Mouse (Mus musculus) forebrain, embryonic 15.5 days (tissue): Measurements from ENCODE around the gene Speg. TPM values are rescaled to one million over a fixed set of nuclear protein-coding genes. Genes with fewer than 3 reads are reported as not detected.

Source experiments
- ATAC-seq: fragments of 200-750 bp; cut with Nextera tagmentation; replicated peaks from 2 replicates; pipeline ENCODE4 v1.8.0; 2017; ENCODE audit warnings: mild to moderate bottlenecking, moderate TSS enrichment, moderate library complexity
- H3K27ac ChIP-seq: fragments of 300-500 bp; sonication (generic); replicated peaks from 2 replicates; pipeline ENCODE4 v1.5.1; 2015; ENCODE audit warnings: mild to moderate bottlenecking, inconsistent platforms
- H3K27me3 ChIP-seq: fragments of 300-500 bp; sonication (generic); 2 replicates; pipeline ENCODE4 v1.6.1; 2015; ENCODE audit warnings: inconsistent platforms
- H3K36me3 ChIP-seq: fragments of 300-500 bp; sonication (generic); 2 replicates; pipeline ENCODE4 v1.6.1; 2015; ENCODE audit warnings: mild to moderate bottlenecking, inconsistent platforms
- H3K4me1 ChIP-seq: fragments of 300-500 bp; sonication (generic); 2 replicates; pipeline ENCODE4 v1.6.1; 2015; ENCODE audit warnings: inconsistent platforms
- H3K4me2 ChIP-seq: fragments of 300-500 bp; sonication (generic); replicated peaks from 2 replicates; pipeline ENCODE4 v1.6.1; 2015; ENCODE audit warnings: mild to moderate bottlenecking, inconsistent platforms
- H3K4me3 ChIP-seq: fragments of 300-500 bp; sonication (generic); 2 replicates; pipeline ENCODE4 v1.5.1; 2015; ENCODE audit warnings: mild to moderate bottlenecking, inconsistent platforms
- H3K9ac ChIP-seq: fragments of 300-500 bp; sonication (generic); replicated peaks from 2 replicates; pipeline ENCODE4 v1.6.1; 2015; ENCODE audit warnings: mild to moderate bottlenecking, inconsistent platforms
- H3K9me3 ChIP-seq: fragments of 300-500 bp; sonication (generic); 2 replicates; pipeline ENCODE4 v1.6.1; 2016; ENCODE audit warnings: inconsistent platforms
- WGBS: fragments of 180-500 bp; shearing (Covaris S2); methylation state at CpG from one replicate; pipeline ENCODE4 v1.1.7; 2015; ENCODE audit warnings: mixed read lengths; 5-methylcytosine and 5-hydroxymethylcytosine counted together
- polyA plus RNA-seq: library from polyadenylated mRNA; unstranded; fragments of >200 nt; fragmentation: Nextera tagmentation; extraction: Ambion mirVana; gene quantifications from 2 replicates; pipeline ENCODE4 v1.2.1, GENCODE M21; 2015

Gene Speg
- polyA plus RNA-seq, 1 experiment from 2014 or later, result 11.4 TPM

GRCm38 (mm10) chr1:75438782-75439181 is 63.7 kb downstream of the Speg start:
- Histone ChIP-seq H3K9me3 (no peaks in the 10 kb centered on the region), H3K4me3 (no peak overlapping the region), H3K36me3 (no peaks in the 10 kb centered on the region), H3K9ac (no peak overlapping the region), H3K27ac (no peak overlapping the region), H3K4me2 (no peak overlapping the region), H3K4me1 (peaks cover 27% of the 10 kb centered on the region), H3K27me3 (no peaks in the 10 kb centered on the region)
- 78% methylated on average over 8 of the region's 9 CpGs for whole genome bisulfite sequencing
- ATAC-seq, result no peak

- H3K36me3 ChIP-seq, result no peaks in the 10 kb centered on the region
- H3K4me3 ChIP-seq, result no peak overlapping the region
- ATAC-seq, result no peak
- no peak overlapping the region for H3K27ac ChIP-seq
- WGBS, result 84% methylated on average over 7 of the region's 7 CpGs
- no peaks in the 10 kb centered on the region for H3K27me3 ChIP-seq
- no peak overlapping the region for H3K4me2 ChIP-seq
- no peaks in the 10 kb centered on the region for H3K9me3 ChIP-seq
- peaks cover 43% of the 10 kb centered on the region for H3K4me1 ChIP-seq
- no peak overlapping the region for H3K9ac ChIP-seq
Observed at GRCm38 (mm10) chr1:75440661-75441060, 65.6 kb downstream of the Speg start.

GRCm38 (mm10) chr1:75441471-75441996 is 66.4 kb downstream of the Speg start:
- Histone ChIP-seq H3K27me3 (0 out of 2 replicates have a peak, but pooled peaks cover under 1% of the 10 kb centered on the region), H3K9ac (no peak overlapping the region), H3K27ac (no peak overlapping the region), H3K4me3 (no peak overlapping the region), H3K4me1 (peaks cover 47% of the 10 kb centered on the region), H3K36me3 (no peaks in the 10 kb centered on the region), H3K4me2 (no peak overlapping the region), H3K9me3 (no peaks in the 10 kb centered on the region)
- ATAC-seq, result no peak
- WGBS, result 86% methylated on average over 15 of the region's 15 CpGs

GRCm38 (mm10) chr1:75442171-75442570 is 67.1 kb downstream of the Speg start:
- no peak for ATAC-seq
- no peaks in the 10 kb centered on the region for H3K9me3 ChIP-seq
- H3K4me3 ChIP-seq, result no peak overlapping the region
- 81% methylated on average over 9 of the region's 9 CpGs for WGBS
- H3K4me1 ChIP-seq, result peaks cover 52% of the 10 kb centered on the region
- no peak overlapping the region for H3K27ac ChIP-seq
- H3K36me3 ChIP-seq, result no peaks in the 10 kb centered on the region
- no peak overlapping the region for H3K9ac ChIP-seq
- peaks cover 6% of the 10 kb centered on the region; the same call in 1 of the 2 replicates for H3K27me3 ChIP-seq
- H3K4me2 ChIP-seq, result no peak overlapping the region

GRCm38 (mm10) chr1:75442811-75443210 is 67.7 kb downstream of the Speg start:
- Histone ChIP-seq H3K9me3 (no peaks in the 10 kb centered on the region), H3K4me2 (0 out of 2 replicates have a peak overlapping the region, but pooled peaks have one; percentile 2), H3K27ac (peak overlapping the region; percentile 75), H3K9ac (no peak overlapping the region), H3K4me3 (no peak overlapping the region), H3K4me1 (peaks cover 58% of the 10 kb centered on the region), H3K36me3 (no peaks in the 10 kb centered on the region), H3K27me3 (peaks cover 6% of the 10 kb centered on the region; the same call in 1 of the 2 replicates)
- WGBS, result 24% methylated on average over 8 of the region's 8 CpGs
- ATAC-seq, result no peak; the same call in 1 of the 2 replicates

- Histone ChIP-seq H3K4me2 (0 out of 2 replicates have a peak overlapping the region, but pooled peaks have one; percentile 2), H3K9ac (no peak overlapping the region), H3K4me3 (no peak overlapping the region), H3K4me1 (peaks cover 64% of the 10 kb centered on the region), H3K27me3 (peaks cover 9% of the 10 kb centered on the region; the same call in 1 of the 2 replicates), H3K36me3 (no peaks in the 10 kb centered on the region), H3K9me3 (no peaks in the 10 kb centered on the region), H3K27ac (peak overlapping the region; percentile 75)
- peak; percentile 47 for ATAC-seq
- 17% methylated on average over 13 of the region's 13 CpGs for WGBS
Observed at GRCm38 (mm10) chr1:75443247-75444024, 68.3 kb downstream of the Speg start.

GRCm38 (mm10) chr1:75444208-75444607 is 69.1 kb downstream of the Speg start:
- peaks cover 71% of the 10 kb centered on the region for H3K4me1 ChIP-seq
- no peak overlapping the region for H3K4me2 ChIP-seq
- 0 out of 2 replicates have a peak overlapping the region, but pooled peaks have one; percentile 75 for H3K27ac ChIP-seq
- no peak for ATAC-seq
- H3K9me3 ChIP-seq, result no peaks in the 10 kb centered on the region
- H3K4me3 ChIP-seq, result no peak overlapping the region
- 45% methylated on average over 3 of the region's 3 CpGs for WGBS
- H3K36me3 ChIP-seq, result no peaks in the 10 kb centered on the region
- peaks cover 15% of the 10 kb centered on the region for H3K27me3 ChIP-seq
- H3K9ac ChIP-seq, result no peak overlapping the region

GRCm38 (mm10) chr1:75445141-75445701 is 70.1 kb downstream of the Speg start:
- 10% methylated on average over 9 of the region's 9 CpGs for WGBS
- Histone ChIP-seq H3K27ac (no peak overlapping the region), H3K4me3 (no peak overlapping the region)

GRCm38 (mm10) chr1:75445751-75446611 is 70.9 kb downstream of the Speg start:
- Histone ChIP-seq H3K9ac (no peak overlapping the region), H3K27ac (no peak overlapping the region)

More at GRCm38 (mm10) chr1:75445141-75445701, 70.1 kb downstream of the Speg start:
- peak; percentile 5 for ATAC-seq
- Histone ChIP-seq H3K9me3 (no peaks in the 10 kb centered on the region), H3K4me1 (peaks cover 81% of the 10 kb centered on the region), H3K36me3 (no peaks in the 10 kb centered on the region), H3K9ac (no peak overlapping the region), H3K4me2 (peak overlapping the region; percentile 22; the same call in 1 of the 2 replicates), H3K27me3 (peaks cover 24% of the 10 kb centered on the region)

GRCm38 (mm10) chr1:75446656-75447055 is 71.6 kb downstream of the Speg start:
- H3K9ac ChIP-seq, result no peak overlapping the region
- H3K27me3 ChIP-seq, result peaks cover 36% of the 10 kb centered on the region
- H3K4me1 ChIP-seq, result peaks cover 89% of the 10 kb centered on the region
- WGBS, result 5% methylated on average over 20 of the region's 20 CpGs
- no peak overlapping the region for H3K4me2 ChIP-seq
- no peaks in the 10 kb centered on the region for H3K9me3 ChIP-seq
- no peak for ATAC-seq
- no peaks in the 10 kb centered on the region for H3K36me3 ChIP-seq
- no peak overlapping the region for H3K27ac ChIP-seq
- H3K4me3 ChIP-seq, result no peak overlapping the region

More at GRCm38 (mm10) chr1:75445751-75446611, 70.9 kb downstream of the Speg start:
- Histone ChIP-seq H3K4me1 (peaks cover 89% of the 10 kb centered on the region), H3K4me2 (peak overlapping the region; percentile 22), H3K27me3 (peaks cover 30% of the 10 kb centered on the region), H3K4me3 (no peak overlapping the region), H3K36me3 (no peaks in the 10 kb centered on the region), H3K9me3 (no peaks in the 10 kb centered on the region)
- peak; percentile 15 for ATAC-seq
- 2% methylated on average over 22 of the region's 22 CpGs for WGBS

GRCm38 (mm10) chr1:75447265-75448051 is 72.4 kb downstream of the Speg start:
- Histone ChIP-seq H3K4me2 (peak overlapping the region; percentile 17), H3K27me3 (peaks cover 37% of the 10 kb centered on the region), H3K4me3 (no peak overlapping the region), H3K27ac (no peak overlapping the region), H3K9ac (no peak overlapping the region), H3K9me3 (no peaks in the 10 kb centered on the region), H3K36me3 (no peaks in the 10 kb centered on the region), H3K4me1 (peaks cover 84% of the 10 kb centered on the region)
- WGBS, result 4% methylated on average over 10 of the region's 10 CpGs
- peak; percentile 23; the same call in 1 of the 2 replicates for ATAC-seq
